Mouse (Mus musculus): ENCODE measurements around the gene Lrp5.

DNA sequence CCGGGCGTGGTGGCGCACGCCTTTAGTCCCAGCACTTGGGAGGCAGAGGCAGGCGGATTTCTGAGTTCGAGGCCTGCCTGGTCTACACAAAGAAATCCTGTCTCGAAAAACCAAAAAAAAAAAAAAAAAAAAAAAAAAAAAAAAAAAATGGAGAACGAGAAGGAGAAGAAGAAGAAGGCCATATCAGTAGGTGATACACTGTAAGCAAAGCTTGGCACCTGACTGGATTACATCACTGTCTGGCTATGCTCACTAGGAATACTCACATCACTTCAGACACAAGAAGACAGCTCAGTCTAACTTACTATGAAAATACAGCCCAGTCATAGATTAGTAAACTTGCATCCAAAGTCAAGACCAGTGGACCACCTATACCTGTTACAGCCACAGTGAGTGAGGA lies 131.6 kb downstream of the Lrp5 start:
- TF ChIP-seq CTCF (IDR thresholded peaks at IDR 0.05; ENCODE audit: borderline replicate concordance, control insufficient read depth, extremely low read depth, insufficient read depth, low read length, poor library complexity) = no peak
- TF ChIP-seq POLR2A (IDR thresholded peaks at IDR 0.05; ENCODE audit: control insufficient read depth, extremely low read depth, insufficient read depth, low read length, poor library complexity) = no peak
